In the genomic region with DNA sequence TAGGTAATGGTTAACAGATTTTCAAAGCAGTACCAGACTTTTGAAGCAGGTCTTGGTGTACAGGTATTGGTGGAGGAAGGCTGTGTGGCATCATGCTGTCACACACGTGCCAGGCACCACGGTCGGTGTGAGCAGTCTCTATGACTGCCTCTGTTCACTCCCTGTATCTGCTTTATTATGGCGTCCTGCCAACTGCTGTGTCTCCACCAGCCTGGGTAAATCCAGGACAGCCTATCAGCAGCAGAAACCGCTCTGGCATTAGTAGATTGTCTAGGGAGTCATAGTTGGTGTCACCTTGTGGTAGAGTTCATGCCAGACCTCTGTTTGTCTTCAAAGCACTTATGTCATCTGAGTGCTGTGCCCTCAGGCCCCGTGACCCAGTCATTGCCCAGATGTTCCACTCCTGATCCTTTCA, we compare ENCODE assay signal across 9 mouse cellular contexts. TPM values are rescaled to one million over a fixed set of nuclear protein-coding genes. Genes with fewer than 3 reads are reported as not detected.
DNase-seq lines count a peak whose midpoint lies in the region.
"Had no signal": no experiment of that assay in that cellular context is flagged by ENCODE, and none has a peak within 500 bp of the region (broad histone marks: within the 10 kb centered on the region; RNA-seq: fewer than 3 reads in every experiment).

No protein-coding gene starts in this region.

- intact Hi-C loops in heart, postnatal 10 days (cut with DNase I): loop anchor here (1.0 to 5.0 kb wide), 2 partner anchors 39 to 220 kb away; no protein-coding TSS in a partner anchor

- peak; percentile 49 for DNase-seq in adrenal gland, postnatal 14 days
- DNase-seq in adrenal gland, adult 18-20 months (ENCODE audit: low spot score in 2 of 2): no peak
- DNase-seq in 416B (ENCODE audit: low read depth): peak; percentile 37
- peak; percentile 83 to 85 for DNase-seq in heart, postnatal 10 days
- DNase-seq in liver: peak; percentile 30
- DNase-seq in retina, embryonic 14.5 days (ENCODE audit: low spot score): no peak
- no peak for DNase-seq in spleen, postnatal 14 days (ENCODE audit: low spot score in 2 of 2)
- no peak for DNase-seq in adipocyte (ENCODE audit: low spot score)

RNA-seq across cellular contexts. Expression of gene Acot7, which starts 34.2 kb away (rescaled TPM):
- total RNA-seq in adrenal gland, postnatal 14 days (2021): 32.2 and 34.2 TPM in 2 replicates
- total RNA-seq in adrenal gland, adult 18-20 months (2021): 10 to 100 TPM; 45.7 to 54.0 TPM
- total RNA-seq in heart, postnatal 10 days (2021): 10 to 100 TPM; 48.3 to 53.2 TPM

RNA-seq across cellular contexts. Expression of gene Hes2, which starts 53.4 kb away (rescaled TPM):
- total RNA-seq in adrenal gland, postnatal 14 days (2021): not detected in 2 replicates
- not detected for total RNA-seq in adrenal gland, adult 18-20 months (2021)
- total RNA-seq in heart, postnatal 10 days (2021): not detected
- total RNA-seq: heart, postnatal 36 days had no signal

RNA-seq across cellular contexts. Expression of gene Espn, which starts 59.9 kb away (rescaled TPM):
- total RNA-seq in adrenal gland, postnatal 14 days (2021): 0.71 and 0.96 TPM in 2 replicates
- 1 to 10 TPM; 1.9 to 3.3 TPM for total RNA-seq in adrenal gland, adult 18-20 months (2021)
- 1 to 10 TPM; 1.3 to 1.4 TPM for total RNA-seq in heart, postnatal 10 days (2021)

Comparison
In these comparisons a context has a peak if more than half of its experiments do, and no peak if none do; other contexts are left out.
1. DNase-seq: peak in adrenal gland, postnatal 14 days (single experiment), 416B (single experiment), heart, postnatal 10 days (2 of 2) and liver (single experiment); none in adrenal gland, adult 18-20 months (0 of 2), retina, embryonic 14.5 days (single experiment), spleen, postnatal 14 days (0 of 2) and adipocyte (single experiment).